Comparison of ENCODE assay signal across 18 mouse cellular contexts in the genomic region with DNA sequence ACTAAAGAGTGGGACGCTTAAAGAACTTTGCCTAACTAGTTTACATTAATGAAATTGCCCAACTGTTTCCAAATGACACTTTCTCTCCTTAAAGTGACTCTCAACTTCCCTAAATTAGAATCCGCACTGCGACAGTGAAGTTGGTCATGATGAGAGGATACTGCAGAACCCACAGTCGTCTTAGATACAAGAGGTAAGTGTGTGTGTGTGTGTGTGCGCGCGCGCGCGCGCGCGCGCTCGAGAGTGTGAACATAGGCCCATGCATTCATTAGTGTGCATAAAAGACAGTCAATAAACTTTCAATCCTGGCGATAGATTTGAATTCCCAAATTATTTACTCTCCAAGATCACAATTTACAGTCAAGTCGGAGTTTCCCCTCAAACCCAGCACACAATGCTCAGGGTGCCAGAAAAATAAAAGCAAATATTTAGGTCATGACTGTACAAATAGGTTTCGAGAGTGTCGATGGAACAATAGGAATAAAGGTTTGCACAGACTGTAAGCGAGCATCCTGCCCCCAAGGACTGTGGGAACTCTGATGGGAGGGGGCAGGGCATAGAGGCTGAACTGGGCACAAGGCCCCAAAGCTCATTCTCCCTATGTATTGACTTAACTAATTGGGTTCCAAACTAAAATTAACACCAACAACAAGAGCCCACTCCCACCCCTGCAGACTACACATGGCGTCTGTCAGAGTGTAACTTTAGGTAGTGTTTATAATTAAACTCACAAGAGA.
A peak's percentile ranks its signal among the peaks of the same experiment; 100 is the strongest.
DNase-seq lines count a peak whose midpoint lies in the region; ATAC-seq and TF ChIP-seq lines count a peak whose summit lies in the region.
"Had no signal": no experiment of that assay in that cellular context is flagged by ENCODE, and none has a peak within 500 bp of the region (broad histone marks: within the 10 kb centered on the region; RNA-seq: fewer than 3 reads in every experiment).

No protein-coding gene starts in this region.

- no peak for DNase-seq in forebrain, embryonic 11.5 days (ENCODE audit: low spot score)
- no peak for DNase-seq in forebrain, embryonic 10.5 days (ENCODE audit: extremely low spot score, low spot score)
- DNase-seq in midbrain, embryonic 11.5 days (ENCODE audit: low spot score, missing footprints): no peak
- DNase-seq in kidney, postnatal 14 days: no peak
- DNase-seq: cerebellum, adult 11 months; cerebellum, postnatal 14 days; heart, postnatal 36 days; kidney, adult 2 months; kidney, postnatal 36 days; layer of hippocampus, adult 9-11 months; liver; liver, postnatal 0 days had no signal

- no peaks in the 10 kb centered on the region for H3K9me3 ChIP-seq in forebrain, embryonic 11.5 days (ENCODE audit: control insufficient read depth, low read length)
- no peaks in the 10 kb centered on the region for H3K9me3 ChIP-seq in forebrain, embryonic 10.5 days
- H3K9me3 ChIP-seq in midbrain, embryonic 11.5 days (ENCODE audit: control insufficient read depth, low read length): no peaks in the 10 kb centered on the region
- no peaks in the 10 kb centered on the region for H3K9me3 ChIP-seq in midbrain, embryonic 16.5 days (replicated peaks; ENCODE audit: control insufficient read depth, low read length, poor library complexity, severe bottlenecking)
- H3K9me3 ChIP-seq in forebrain, embryonic 16.5 days (ENCODE audit: control insufficient read depth, low read length): no peaks in the 10 kb centered on the region
- H3K9me3 ChIP-seq in neural tube, embryonic 15.5 days (replicated peaks): no peaks in the 10 kb centered on the region
- H3K9me3 ChIP-seq in intestine, postnatal 0 days (ENCODE audit: control insufficient read depth): no peaks in the 10 kb centered on the region
- H3K9me3 ChIP-seq: heart, embryonic 13.5 days had no signal

- no peak overlapping the region for H3K27ac ChIP-seq in forebrain, embryonic 11.5 days (ENCODE audit: low read depth, low read length)
- H3K27ac ChIP-seq in forebrain, embryonic 10.5 days: no peak overlapping the region
- H3K27ac ChIP-seq in midbrain, embryonic 11.5 days (ENCODE audit: low read depth, low read length): no peak overlapping the region
- H3K27ac ChIP-seq in midbrain, embryonic 16.5 days (ENCODE audit: low read length): no peak overlapping the region
- H3K27ac ChIP-seq in forebrain, embryonic 16.5 days (ENCODE audit: low read length): no peak overlapping the region
- no peak overlapping the region for H3K27ac ChIP-seq in neural tube, embryonic 15.5 days (replicated peaks)
- H3K27ac ChIP-seq in intestine, postnatal 0 days (ENCODE audit: low read depth, low read length): no peak overlapping the region
- H3K27ac ChIP-seq: heart, embryonic 13.5 days had no signal

- peaks cover 76% of the 10 kb centered on the region for H3K27me3 ChIP-seq in forebrain, embryonic 11.5 days (ENCODE audit: control insufficient read depth, insufficient read depth, low read length)
- peaks cover 98% of the 10 kb centered on the region for H3K27me3 ChIP-seq in forebrain, embryonic 10.5 days (ENCODE audit: poor library complexity, severe bottlenecking)
- H3K27me3 ChIP-seq in midbrain, embryonic 11.5 days (ENCODE audit: control insufficient read depth, insufficient read depth, low read length): peaks cover 2% of the 10 kb centered on the region; the same call in 1 of the 2 replicates
- peaks cover 10% of the 10 kb centered on the region for H3K27me3 ChIP-seq in midbrain, embryonic 16.5 days (ENCODE audit: control insufficient read depth, insufficient read depth, low read depth, low read length)
- peaks cover 76% of the 10 kb centered on the region for H3K27me3 ChIP-seq in forebrain, embryonic 16.5 days (replicated peaks; ENCODE audit: control insufficient read depth, insufficient read depth, low read length)
- peaks cover 1% of the 10 kb centered on the region; the same call in 1 of the 2 replicates for H3K27me3 ChIP-seq in neural tube, embryonic 15.5 days (replicated peaks)
- peaks cover 38% of the 10 kb centered on the region for H3K27me3 ChIP-seq in intestine, postnatal 0 days (replicated peaks; ENCODE audit: control insufficient read depth, insufficient read depth, low read length)
- H3K27me3 ChIP-seq: CH12.LX had no signal

- WGBS in forebrain, embryonic 11.5 days: 18% methylated on average over 21 of the region's 21 CpGs
- 23% methylated on average over 21 of the region's 21 CpGs for WGBS in forebrain, embryonic 10.5 days
- 28% methylated on average over 21 of the region's 21 CpGs for WGBS in midbrain, embryonic 11.5 days
- 23% methylated on average over 21 of the region's 21 CpGs for WGBS in midbrain, embryonic 16.5 days
- 9% methylated on average over 21 of the region's 21 CpGs for WGBS in forebrain, embryonic 16.5 days
- 12% methylated on average over 21 of the region's 21 CpGs for WGBS in neural tube, embryonic 15.5 days
- 52% methylated on average over 21 of the region's 21 CpGs for WGBS in intestine, postnatal 0 days

- ATAC-seq in forebrain, embryonic 11.5 days (replicated peaks; ENCODE audit: low FRiP score): peak; percentile 63; the same call in 1 of the 2 replicates
- ATAC-seq in midbrain, embryonic 11.5 days (ENCODE audit: low FRiP score): peak; percentile 61; the same call in 1 of the 2 replicates
- no peak for ATAC-seq in midbrain, embryonic 16.5 days
- peak; percentile 43; the same call in 1 of the 2 replicates for ATAC-seq in forebrain, embryonic 16.5 days
- ATAC-seq in neural tube, embryonic 15.5 days (ENCODE audit: low FRiP score): peak; percentile 47; the same call in 1 of the 2 replicates
- no peak for ATAC-seq in intestine, postnatal 0 days
- ATAC-seq: liver, postnatal 0 days had no signal

- H3K4me3 ChIP-seq in forebrain, embryonic 11.5 days (ENCODE audit: low read depth, low read length): no peak overlapping the region
- H3K4me3 ChIP-seq in forebrain, embryonic 10.5 days: no peak overlapping the region
- no peak overlapping the region for H3K4me3 ChIP-seq in midbrain, embryonic 11.5 days (ENCODE audit: low read depth, low read length)
- no peak overlapping the region for H3K4me3 ChIP-seq in midbrain, embryonic 16.5 days (ENCODE audit: low read depth, low read length)
- H3K4me3 ChIP-seq in forebrain, embryonic 16.5 days (replicated peaks; ENCODE audit: low read length): no peak overlapping the region
- H3K4me3 ChIP-seq in neural tube, embryonic 15.5 days (replicated peaks): no peak overlapping the region
- no peak overlapping the region for H3K4me3 ChIP-seq in intestine, postnatal 0 days (ENCODE audit: low read depth, low read length)
- H3K4me3 ChIP-seq: heart, embryonic 13.5 days had no signal

- no peak for TF ChIP-seq CTCF in intestine, postnatal 0 days (IDR thresholded peaks at IDR 0.05; ENCODE audit: low read depth)

- no peak overlapping the region for H3K9ac ChIP-seq in forebrain, embryonic 11.5 days (ENCODE audit: low read length)
- no peak overlapping the region for H3K9ac ChIP-seq in midbrain, embryonic 11.5 days (ENCODE audit: low read length)
- H3K9ac ChIP-seq in midbrain, embryonic 16.5 days (ENCODE audit: low read depth, low read length): no peak overlapping the region
- no peak overlapping the region for H3K9ac ChIP-seq in forebrain, embryonic 16.5 days (replicated peaks; ENCODE audit: low read depth, low read length)
- H3K9ac ChIP-seq in neural tube, embryonic 15.5 days (replicated peaks): no peak overlapping the region
- H3K9ac ChIP-seq in intestine, postnatal 0 days (ENCODE audit: low read depth, low read length): no peak overlapping the region
- H3K9ac ChIP-seq: heart, embryonic 13.5 days; liver, postnatal 0 days had no signal

- no peaks in the 10 kb centered on the region for H3K36me3 ChIP-seq in forebrain, embryonic 11.5 days (ENCODE audit: control insufficient read depth, insufficient read depth, low read length)
- no peaks in the 10 kb centered on the region for H3K36me3 ChIP-seq in forebrain, embryonic 10.5 days (replicated peaks)
- no peaks in the 10 kb centered on the region for H3K36me3 ChIP-seq in midbrain, embryonic 11.5 days (ENCODE audit: control insufficient read depth, insufficient read depth, low read length)
- H3K36me3 ChIP-seq in midbrain, embryonic 16.5 days (ENCODE audit: control insufficient read depth, insufficient read depth, low read length): no peaks in the 10 kb centered on the region
- no peaks in the 10 kb centered on the region for H3K36me3 ChIP-seq in forebrain, embryonic 16.5 days (ENCODE audit: control insufficient read depth, insufficient read depth)
- H3K36me3 ChIP-seq in neural tube, embryonic 15.5 days: no peaks in the 10 kb centered on the region
- no peaks in the 10 kb centered on the region for H3K36me3 ChIP-seq in intestine, postnatal 0 days (ENCODE audit: control insufficient read depth, insufficient read depth)
- H3K36me3 ChIP-seq: heart, embryonic 13.5 days had no signal

- no peak overlapping the region for H3K4me2 ChIP-seq in forebrain, embryonic 11.5 days (ENCODE audit: low read depth, low read length, severe bottlenecking)
- no peak overlapping the region for H3K4me2 ChIP-seq in midbrain, embryonic 11.5 days
- H3K4me2 ChIP-seq in midbrain, embryonic 16.5 days (ENCODE audit: low read length): no peak overlapping the region
- peak overlapping the region; percentile 11; the same call in 1 of the 2 replicates for H3K4me2 ChIP-seq in forebrain, embryonic 16.5 days (ENCODE audit: low read length)
- peak overlapping the region; percentile 24 for H3K4me2 ChIP-seq in neural tube, embryonic 15.5 days
- no peak overlapping the region for H3K4me2 ChIP-seq in intestine, postnatal 0 days (replicated peaks; ENCODE audit: low read depth)
- H3K4me2 ChIP-seq: heart, embryonic 13.5 days had no signal

- H3K4me1 ChIP-seq in forebrain, embryonic 11.5 days (replicated peaks; ENCODE audit: control insufficient read depth, insufficient read depth, low read length): peaks cover 2% of the 10 kb centered on the region; the same call in 1 of the 2 replicates
- H3K4me1 ChIP-seq in forebrain, embryonic 10.5 days: peaks cover 15% of the 10 kb centered on the region
- H3K4me1 ChIP-seq in midbrain, embryonic 11.5 days (ENCODE audit: control insufficient read depth, insufficient read depth, low read length): peaks cover 10% of the 10 kb centered on the region
- H3K4me1 ChIP-seq in midbrain, embryonic 16.5 days (ENCODE audit: control insufficient read depth, insufficient read depth, low read length): peaks cover 10% of the 10 kb centered on the region
- H3K4me1 ChIP-seq in forebrain, embryonic 16.5 days (replicated peaks; ENCODE audit: control insufficient read depth, insufficient read depth, low read length): peaks cover 15% of the 10 kb centered on the region
- H3K4me1 ChIP-seq in neural tube, embryonic 15.5 days: peaks cover 14% of the 10 kb centered on the region
- H3K4me1 ChIP-seq in intestine, postnatal 0 days (replicated peaks; ENCODE audit: control insufficient read depth, insufficient read depth, low read length): no peaks in the 10 kb centered on the region
- H3K4me1 ChIP-seq: heart, embryonic 13.5 days had no signal

Comparison
In these comparisons a context has a peak if more than half of its experiments do, and no peak if none do; other contexts are left out.
1. ATAC-seq: peak in forebrain, embryonic 11.5 days (single experiment), midbrain, embryonic 11.5 days (single experiment), forebrain, embryonic 16.5 days (single experiment) and neural tube, embryonic 15.5 days (single experiment); none in midbrain, embryonic 16.5 days (single experiment) and intestine, postnatal 0 days (single experiment).
2. H3K4me2 ChIP-seq: peak in forebrain, embryonic 16.5 days (single experiment) and neural tube, embryonic 15.5 days (single experiment); none in forebrain, embryonic 11.5 days (single experiment), midbrain, embryonic 11.5 days (single experiment), midbrain, embryonic 16.5 days (single experiment) and intestine, postnatal 0 days (single experiment).